Mouse (Mus musculus) Muller cell, postnatal 12 days (primary cell): ENCODE results near the gene Olfr1279.
"Not testable (repeated sequence)": the region's sequence is repeated elsewhere in the genome, so short reads cannot be mapped to it uniquely, and the experiment has no call there.

Experiments
- DNase-seq: peaks from one replicate; pipeline ENCODE4 v3.0.0-alpha.2; 2015; ENCODE audit errors: inconsistent ontology term

The Olfr1279 gene

DNA sequence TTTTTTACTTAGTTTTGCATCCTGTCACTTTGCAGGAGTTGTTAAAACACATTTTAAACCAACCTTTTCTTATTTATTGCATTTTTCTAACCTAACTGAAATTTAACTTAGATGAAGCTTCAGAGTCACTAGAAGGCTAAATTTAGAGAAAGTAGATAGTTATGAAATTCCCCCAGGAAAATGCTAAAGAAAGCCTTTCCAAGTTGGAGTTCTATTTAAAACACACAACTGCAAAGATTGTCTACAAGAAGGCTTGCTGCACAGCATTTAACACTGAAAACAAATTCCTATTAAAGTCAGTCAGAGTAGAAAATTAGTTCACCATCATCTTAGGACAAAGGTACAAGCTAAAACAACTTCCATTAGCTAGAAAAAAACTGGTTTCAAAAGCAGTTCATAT, at the start of gene Olfr1279:
Gene Olfr1279 (plus strand): TSS at position 262 of the 400 bp plus-strand sequence.
- DNase-seq, result no peak

GRCm38 (mm10) chr2:111254216-111254615, 46.2 kb upstream of the Olfr1279 start, which contains the start of gene Olfr1276:
Olfr1276 (plus strand) TSS chr2:111254516.
- DNase-seq, result no peak

- no peak for DNase-seq
Observed at GRCm38 (mm10) chr2:111274006-111274405, 26.4 kb upstream of the Olfr1279 start, which contains the start of gene Olfr1277. Olfr1277 (minus strand) TSS chr2:111274106.

DNA sequence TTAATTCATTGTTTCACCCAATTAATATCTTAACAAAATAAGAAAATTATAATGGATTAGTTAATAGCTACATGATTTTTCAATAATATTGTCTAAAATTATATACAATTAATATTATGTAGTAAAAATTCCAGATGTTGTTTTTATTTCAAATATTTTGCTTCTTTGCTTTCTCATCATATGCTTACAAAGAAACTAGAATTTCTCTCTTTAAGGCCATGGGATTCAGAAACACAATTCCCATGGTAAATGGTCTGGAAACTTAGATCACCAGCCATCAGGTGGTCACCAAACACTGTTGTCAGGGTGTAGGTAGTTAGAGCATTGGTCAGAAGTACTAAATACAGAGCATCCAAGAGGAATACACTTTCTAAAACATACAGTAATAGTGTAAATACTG, 10.6 kb upstream of the Olfr1279 start, which contains the start of gene Olfr1278:
Gene Olfr1278 (plus strand): TSS at position 301 of the 400 bp plus-strand sequence.
- DNase-seq, result no peak

GRCm38 (mm10) chr2:111298541-111298940, 1.9 kb upstream of the Olfr1279 start:
- no peak for DNase-seq

GRCm38 (mm10) chr2:111313717-111314116, 13.3 kb downstream of the Olfr1279 start, which contains the start of gene Olfr1280:
Olfr1280 (plus strand) TSS chr2:111314017.
- DNase-seq, result no peak

- DNase-seq, result no peak
Observed at GRCm38 (mm10) chr2:111326220-111326619, 25.8 kb downstream of the Olfr1279 start, which contains the start of gene Olfr1281. Olfr1281 (plus strand) TSS chr2:111326520.

GRCm38 (mm10) chr2:111333721-111334120, 33.3 kb downstream of the Olfr1279 start:
- not testable (repeated sequence) for DNase-seq

DNA sequence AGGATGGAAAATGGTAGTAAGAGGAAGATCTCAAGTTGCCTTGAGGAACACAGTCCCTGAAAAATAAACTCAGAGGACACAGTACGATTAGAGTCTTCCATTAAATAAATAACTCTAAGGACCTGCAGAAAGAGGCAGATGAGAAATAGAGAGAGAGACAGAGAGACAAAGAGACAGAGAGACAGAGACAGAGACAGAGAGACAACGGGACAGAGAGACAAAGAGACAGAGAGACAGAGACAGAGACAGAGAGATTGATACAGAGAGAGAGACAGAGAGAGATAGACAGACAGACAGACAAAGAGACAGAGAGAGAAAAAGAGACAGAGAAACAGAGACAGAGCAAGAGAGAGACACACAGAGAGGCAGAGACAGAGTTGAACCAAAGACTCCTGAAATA, 35.5 kb downstream of the Olfr1279 start, which contains the start of gene Olfr1282:
Gene Olfr1282 (minus strand): TSS at position 101 of the 400 bp plus-strand sequence.
- DNase-seq, result no peak
